Mouse (Mus musculus): Measurements from ENCODE around the gene Fam120b. TPM values are rescaled to one million over a fixed set of nuclear protein-coding genes. Genes with fewer than 3 reads are reported as not detected.

Gene Fam120b
- polyA plus RNA-seq, 1 experiment from 2014 or later, result 17.2 TPM

DNA sequence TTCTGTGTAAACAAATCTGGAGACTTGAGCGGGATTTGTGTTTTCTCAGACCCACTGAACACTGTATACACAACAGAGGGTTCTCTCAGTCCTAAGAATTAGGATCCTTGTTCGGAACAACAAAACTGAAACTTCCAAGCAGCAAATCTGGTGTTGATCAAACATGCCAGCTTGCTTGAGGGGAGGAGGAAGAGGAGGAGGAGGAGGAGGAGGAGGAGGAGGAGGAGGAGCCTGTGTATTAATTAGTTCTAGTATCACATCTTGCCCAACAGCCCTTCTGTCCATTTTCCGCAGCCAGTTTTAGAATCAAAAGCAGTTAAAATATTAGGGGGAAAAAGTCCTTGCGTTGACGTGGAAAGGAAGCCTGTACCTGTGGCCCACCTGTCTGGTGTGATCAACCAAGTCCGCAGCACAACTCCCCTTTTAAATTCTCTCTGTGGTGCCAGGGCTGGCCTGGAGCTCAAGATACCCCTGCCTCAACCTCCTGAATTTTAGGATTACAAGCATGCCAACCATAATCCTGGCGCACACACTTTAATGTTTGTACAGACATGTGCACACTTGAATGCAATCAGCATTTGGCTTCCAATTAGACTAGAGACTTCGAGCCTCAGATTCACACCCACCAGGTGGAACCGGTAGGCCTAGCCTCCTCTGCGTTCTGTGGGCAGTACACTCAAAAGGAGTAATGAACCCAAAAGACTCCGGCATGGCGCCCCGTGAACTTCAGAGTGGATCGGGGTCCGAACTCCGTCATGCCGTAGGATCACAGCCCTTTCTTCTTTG is 16.1 kb upstream of the Fam120b start:
- DNase-seq (ENCODE audit: low spot score), result no peak

DNA sequence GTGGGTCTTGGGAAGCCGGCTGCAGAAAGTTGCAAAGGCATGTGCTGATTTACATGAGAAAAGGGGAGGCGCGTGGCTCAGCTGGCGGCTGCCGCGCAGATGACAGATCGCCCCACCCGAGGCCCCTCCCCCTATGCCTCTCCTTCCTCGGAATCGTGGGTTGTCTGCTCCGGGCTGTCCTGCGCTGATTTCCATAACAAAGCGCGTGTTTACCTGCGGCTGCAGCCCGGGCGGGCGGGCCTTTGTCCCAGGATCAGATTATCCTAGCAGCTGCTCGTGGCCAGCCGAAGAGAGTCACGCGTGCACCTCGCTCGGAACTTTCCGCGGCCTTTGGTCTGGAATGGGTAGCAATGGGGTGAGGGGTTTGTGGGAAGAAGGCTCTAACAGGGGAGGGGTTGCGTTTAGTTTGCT is 15.4 kb upstream of the Fam120b start:
- DNase-seq (ENCODE audit: low spot score), result no peak

- DNase-seq (ENCODE audit: low spot score), result no peak
Measured at GRCm38 (mm10) chr17:15381092-15381860, 14.7 kb upstream of the Fam120b start.

DNA sequence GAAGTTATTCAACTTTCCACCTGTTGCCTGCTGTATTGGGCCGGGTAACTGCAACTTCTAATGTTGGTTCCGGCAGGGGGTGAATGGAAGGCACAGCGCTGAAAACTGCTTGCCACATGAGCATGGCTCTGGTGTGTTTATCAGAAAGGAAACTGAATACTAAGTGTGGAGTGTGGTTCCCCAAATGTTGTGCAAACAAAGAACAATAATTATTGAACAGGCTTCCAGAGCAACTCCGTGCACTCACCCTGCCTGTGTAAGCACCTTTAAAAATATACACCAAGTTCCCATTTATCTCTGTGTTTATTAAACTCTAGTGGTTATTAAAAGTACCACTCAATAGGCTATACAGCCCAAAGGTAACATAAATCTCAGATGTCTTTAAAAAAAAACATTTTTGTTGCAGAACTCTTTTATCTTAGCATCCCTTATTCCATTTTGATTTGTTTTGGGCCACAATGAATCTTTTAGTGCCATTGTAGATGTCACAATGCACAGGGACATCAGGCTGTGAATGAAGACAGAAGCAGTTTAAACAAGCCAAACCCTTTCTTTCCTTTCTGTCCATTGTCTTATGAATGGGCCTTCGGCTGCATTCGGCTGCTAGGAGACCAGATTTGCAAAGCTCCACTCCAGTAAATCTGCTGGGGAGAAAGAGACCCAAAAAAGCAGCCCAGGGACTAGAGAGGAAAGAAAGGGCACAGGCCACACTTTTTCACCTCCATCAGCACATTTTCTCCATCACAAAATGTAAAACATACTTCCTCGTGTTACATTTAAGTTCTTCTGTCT is 13.9 kb upstream of the Fam120b start:
- no peak for DNase-seq (ENCODE audit: low spot score)

DNA sequence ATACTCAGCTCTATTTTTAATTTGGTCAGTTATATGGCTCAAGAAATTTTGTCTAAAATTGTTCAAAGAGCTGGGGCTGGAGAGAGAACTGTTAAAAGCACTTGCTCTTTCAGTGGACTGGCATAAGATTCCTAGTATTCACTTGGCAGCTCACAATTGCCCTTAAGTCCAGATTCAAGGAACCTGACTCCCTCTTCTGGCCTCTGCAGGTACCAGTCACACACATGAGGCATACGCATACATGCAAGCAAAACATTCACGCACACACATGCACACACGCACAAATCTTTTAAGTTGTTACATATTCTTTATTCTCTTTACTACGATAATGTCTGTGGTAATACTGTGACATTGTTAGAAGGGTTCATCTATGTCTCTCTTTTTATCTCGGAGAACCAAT is 12.6 kb upstream of the Fam120b start:
- no peak for DNase-seq (ENCODE audit: low spot score)

GRCm38 (mm10) chr17:15388892-15389291 is 7.1 kb upstream of the Fam120b start:
- DNase-seq (ENCODE audit: low spot score), result no peak

DNA sequence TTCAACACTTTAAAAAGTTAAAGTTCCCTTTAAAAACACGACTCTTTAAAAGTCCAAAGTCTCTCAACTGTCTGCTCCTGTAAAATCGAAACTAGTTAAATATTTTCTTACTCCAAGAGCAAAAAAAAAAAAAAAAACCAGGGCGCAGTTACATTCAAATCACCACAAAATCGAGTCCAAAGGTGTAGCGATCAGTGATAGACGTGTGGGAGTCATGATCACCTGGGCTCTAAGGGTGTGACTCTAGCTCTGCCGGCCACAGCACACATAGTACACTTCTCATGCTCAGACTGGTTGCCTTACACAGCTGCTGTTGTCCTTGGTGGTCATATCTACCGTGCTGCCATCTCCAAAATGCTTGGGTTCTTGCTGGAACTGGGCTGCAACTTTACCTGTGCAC is 6.6 kb upstream of the Fam120b start:
- DNase-seq (ENCODE audit: low spot score), result no peak

DNA sequence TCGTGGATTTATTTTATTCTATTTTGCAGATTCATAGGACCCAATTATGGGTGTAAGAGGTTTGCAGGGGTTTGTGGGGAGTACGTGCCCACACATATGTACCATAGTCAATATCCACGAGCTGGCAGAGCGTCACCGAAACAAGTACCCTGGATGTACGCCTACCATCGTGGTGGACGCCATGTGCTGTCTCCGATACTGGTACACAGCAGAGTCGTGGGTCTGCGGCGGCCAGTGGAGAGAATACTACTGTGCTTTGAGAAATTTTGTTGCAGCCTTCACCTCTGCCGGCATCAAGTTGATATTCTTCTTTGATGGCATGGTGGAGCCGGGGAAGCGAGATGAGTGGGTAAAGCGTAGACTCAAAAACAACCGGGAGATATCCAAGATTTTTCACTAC is 5.7 kb downstream of the Fam120b start:
- DNase-seq (ENCODE audit: low spot score), result no peak

GRCm38 (mm10) chr17:15406576-15406975 is 10.6 kb downstream of the Fam120b start:
- no peak for DNase-seq (ENCODE audit: low spot score)

DNA sequence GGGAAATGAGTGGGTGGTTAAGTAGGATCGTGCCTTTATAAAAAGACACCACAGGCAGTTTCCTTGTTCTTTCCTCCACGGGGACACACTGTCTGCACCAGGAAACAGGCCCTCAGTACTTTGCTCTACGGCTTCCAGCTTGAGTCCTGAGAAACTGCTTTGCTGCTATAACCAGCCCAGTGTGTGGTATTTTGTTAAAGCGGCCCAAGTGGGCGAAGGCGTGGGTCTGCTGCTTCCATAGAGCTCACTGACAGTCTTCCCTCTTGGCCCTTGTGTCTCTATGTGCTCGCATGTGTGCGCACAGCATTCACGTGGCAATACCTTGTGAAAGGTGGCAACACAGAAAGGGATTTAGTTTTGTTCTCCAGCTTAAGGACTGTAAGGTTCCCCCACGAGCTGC is 13.3 kb downstream of the Fam120b start:
- no peak for DNase-seq (ENCODE audit: low spot score)

DNA sequence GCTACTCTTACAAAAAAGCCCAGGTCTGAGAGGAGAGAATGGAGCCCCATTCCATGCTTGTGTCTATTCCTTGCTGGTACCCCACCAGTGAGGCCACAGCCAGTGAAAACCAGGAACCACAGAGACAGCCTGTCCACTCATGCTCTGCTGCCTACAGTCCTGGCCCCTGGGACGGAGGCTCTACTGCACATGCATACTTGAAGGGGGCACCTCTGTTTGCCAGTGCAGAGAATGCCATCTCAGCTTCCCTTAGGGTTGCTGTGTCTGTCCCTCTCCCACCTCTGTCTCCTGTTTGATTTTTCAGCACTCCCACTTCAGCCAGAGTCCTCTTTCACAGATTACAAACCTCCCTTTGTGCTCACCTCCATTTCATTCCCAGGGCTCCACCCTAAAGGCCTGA is 14.9 kb downstream of the Fam120b start:
- no peak for DNase-seq (ENCODE audit: low spot score)

- DNase-seq (ENCODE audit: low spot score), result no peak
Measured at GRCm38 (mm10) chr17:15416596-15417215, 20.7 kb downstream of the Fam120b start.

- DNase-seq (ENCODE audit: low spot score), result peak; percentile 20
Measured at GRCm38 (mm10) chr17:15419534-15419933, 23.5 kb downstream of the Fam120b start.

DNA sequence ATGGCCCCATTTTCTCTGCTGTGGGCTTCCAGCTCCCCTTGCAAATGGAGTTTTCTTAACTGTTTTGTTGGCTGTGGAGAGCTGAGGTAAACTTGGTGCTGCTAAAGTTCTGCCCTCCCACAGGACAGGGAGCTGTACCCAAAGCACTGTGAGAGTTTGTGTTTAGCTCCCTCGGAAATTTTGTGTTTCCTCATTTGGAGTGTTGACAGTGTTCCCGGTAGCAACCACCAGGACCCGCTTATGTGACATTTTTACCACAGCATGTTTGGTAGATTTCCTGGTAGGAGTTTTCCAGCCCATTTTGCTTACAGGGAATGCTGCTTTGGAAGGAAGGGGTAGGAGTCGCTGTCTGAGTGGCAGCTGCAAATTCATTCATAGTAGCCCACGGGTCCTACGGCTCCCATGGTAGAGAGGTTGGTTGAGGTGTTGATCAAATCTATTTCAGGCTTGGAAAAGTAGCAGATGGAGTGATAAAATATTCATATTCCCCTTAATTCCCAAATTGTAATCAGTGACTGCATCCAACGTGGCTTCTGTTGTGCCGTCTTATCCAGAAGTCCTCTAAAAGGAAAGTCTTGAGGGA is 24.1 kb downstream of the Fam120b start:
- no peak for DNase-seq (ENCODE audit: low spot score)

- no peak for DNase-seq (ENCODE audit: low spot score)
Measured at GRCm38 (mm10) chr17:15421446-15421845, 25.4 kb downstream of the Fam120b start.

GRCm38 (mm10) chr17:15422666-15423065 is 26.7 kb downstream of the Fam120b start:
- DNase-seq (ENCODE audit: low spot score), result no peak

DNA sequence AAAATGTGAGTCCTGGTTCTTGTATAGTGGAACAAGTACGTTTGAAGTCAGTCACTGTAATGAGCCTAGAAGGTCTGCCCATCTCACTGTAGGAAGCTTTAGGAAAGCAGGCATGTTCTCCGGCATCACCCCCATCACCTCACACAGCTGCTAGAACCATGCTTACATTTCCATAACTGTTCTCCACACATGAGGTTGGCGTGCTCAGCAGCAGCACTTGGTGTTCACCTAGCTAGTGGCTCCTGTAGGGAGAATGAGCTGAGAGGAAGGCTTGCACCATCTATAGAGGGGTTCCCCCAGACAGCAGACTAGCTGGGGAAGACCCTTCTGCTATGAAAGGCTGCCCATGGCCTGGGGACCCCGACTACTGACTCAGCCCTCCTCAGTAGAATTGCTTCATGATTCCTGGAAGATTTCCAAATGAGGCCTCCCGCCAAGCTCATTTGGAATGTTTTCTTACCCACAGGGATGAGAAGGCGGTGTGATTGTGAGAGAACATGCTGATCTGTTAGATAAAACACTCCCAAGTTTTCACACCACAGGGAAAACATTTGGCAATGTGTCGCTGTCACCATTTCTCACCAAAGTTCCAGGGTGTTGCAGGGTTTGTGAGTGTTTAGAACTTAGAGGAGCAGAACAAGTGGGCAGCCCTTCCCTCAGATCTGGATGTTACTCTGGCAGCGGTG is 27.2 kb downstream of the Fam120b start:
- DNase-seq (ENCODE audit: low spot score), result no peak

DNA sequence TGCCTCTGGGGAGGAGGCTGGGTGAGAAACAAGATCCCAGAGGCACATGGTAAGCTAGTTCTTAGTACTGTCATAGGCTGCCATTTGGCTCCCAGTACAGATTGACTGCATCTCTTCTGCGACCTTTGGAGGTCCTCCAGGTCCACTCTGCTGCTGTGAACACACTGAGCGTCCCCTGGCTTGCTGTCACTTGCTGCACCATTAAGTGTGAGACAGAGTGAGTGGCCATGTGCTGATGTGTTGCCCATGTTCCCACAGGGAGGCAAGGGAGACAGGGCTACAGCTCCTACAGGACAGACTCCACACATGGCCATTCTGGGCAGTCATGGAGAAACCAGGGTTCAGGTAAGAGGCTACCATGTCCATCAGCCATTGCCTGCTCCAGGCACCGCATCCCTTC is 29.9 kb downstream of the Fam120b start:
- no peak for DNase-seq (ENCODE audit: low spot score)

GRCm38 (mm10) chr17:15429451-15429850 is 33.4 kb downstream of the Fam120b start:
- DNase-seq (ENCODE audit: low spot score), result no peak

- no peak for DNase-seq (ENCODE audit: low spot score)
Measured at GRCm38 (mm10) chr17:15429937-15430336, 33.9 kb downstream of the Fam120b start.

Measured in thymus, postnatal 0 days (tissue).